Comparison of ENCODE assay signal across 8 mouse cellular contexts in the genomic region with DNA sequence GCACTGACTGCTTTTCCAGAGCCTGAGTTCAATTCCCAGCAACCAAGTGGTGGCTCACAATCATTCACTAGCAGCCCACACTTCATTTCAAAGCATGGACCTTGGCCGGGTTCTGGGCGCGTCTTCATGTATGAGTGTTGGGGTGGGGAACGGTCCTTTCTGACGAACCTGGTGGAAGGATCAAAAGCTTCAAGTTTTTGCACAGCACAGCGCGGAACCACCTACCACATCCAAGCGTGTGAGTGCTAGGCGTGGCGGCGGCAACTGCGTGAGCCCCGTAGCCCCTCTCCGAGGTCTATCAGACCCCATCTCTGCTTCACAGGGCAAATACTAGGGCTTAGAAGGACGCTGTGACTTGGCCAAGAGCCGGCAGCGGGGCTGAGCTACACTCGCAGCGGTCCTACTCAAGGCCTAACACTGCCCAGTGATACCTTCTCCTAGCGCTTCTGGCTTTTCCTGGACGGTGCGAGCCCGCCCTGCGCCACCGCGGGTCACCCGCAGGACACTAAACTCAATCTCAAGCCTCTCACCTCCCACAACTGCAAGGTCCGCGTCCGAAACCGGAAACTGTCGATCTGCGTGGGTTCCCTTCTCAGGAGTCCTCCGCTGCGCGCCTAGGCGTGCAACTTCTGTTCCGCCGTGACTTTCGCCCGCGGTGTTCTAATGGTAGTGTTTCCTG. TPM values are rescaled to one million over a fixed set of nuclear protein-coding genes. Genes with fewer than 3 reads are reported as not detected.
A peak's percentile ranks its signal among the peaks of the same experiment; 100 is the strongest.
DNase-seq lines count a peak whose midpoint lies in the region; ATAC-seq lines count a peak whose summit lies in the region.

No protein-coding gene starts in this region.

- H3K4me1 ChIP-seq in hindbrain, embryonic 15.5 days (replicated peaks), result peaks cover 11% of the 10 kb centered on the region

- no peaks in the 10 kb centered on the region for H3K9me3 ChIP-seq in hindbrain, embryonic 15.5 days

- ATAC-seq in hindbrain, embryonic 15.5 days (ENCODE audit: low FRiP score, low read depth), result peak; percentile 94

- H3K27me3 ChIP-seq in hindbrain, embryonic 15.5 days, result no peaks in the 10 kb centered on the region

- H3K27ac ChIP-seq in hindbrain, embryonic 15.5 days (replicated peaks), result peak overlapping the region; percentile 86

- peaks cover 5% of the 10 kb centered on the region for H3K36me3 ChIP-seq in hindbrain, embryonic 15.5 days

- peak overlapping the region; percentile 61 for H3K4me2 ChIP-seq in hindbrain, embryonic 15.5 days

- H3K9ac ChIP-seq in hindbrain, embryonic 15.5 days, result peak overlapping the region; percentile 88

- under 1% methylated on average over 42 of the region's 42 CpGs for WGBS in hindbrain, embryonic 15.5 days

- DNase-seq in WW6 (ENCODE audit: low read depth, low spot score), result peak; percentile 83
- DNase-seq in cerebellum, postnatal 36 days, result peak; percentile 88 to 94
- peak; percentile 83 to 87 for DNase-seq in frontal cortex, postnatal 36 days (ENCODE audit: low spot score in 2 of 2)
- peak; percentile 84 to 85 for DNase-seq in layer of hippocampus, postnatal 36 days
- peak; percentile 90 for DNase-seq in lung, postnatal 36 days
- peak; percentile 91 for DNase-seq in retina, embryonic 14.5 days (ENCODE audit: low spot score)
- DNase-seq in thymus, postnatal 36 days, result peak; percentile 83 to 86

- H3K4me3 ChIP-seq in hindbrain, embryonic 15.5 days, result peak overlapping the region; percentile 91

RNA-seq across cellular contexts. Expression of a gene that starts 0.5 kb away (rescaled TPM):
- 12.8 and 13.2 TPM in 2 replicates for polyA plus RNA-seq in hindbrain, embryonic 15.5 days (2015; fragmentation: Nextera tagmentation; extraction: Ambion mirVana)
- 10 to 100 TPM; 12.7 to 16.7 TPM for total RNA-seq in layer of hippocampus, postnatal 36 days (2021)

RNA-seq across cellular contexts. Expression of a gene that starts 35.6 kb away (rescaled TPM):
- polyA plus RNA-seq in hindbrain, embryonic 15.5 days (2015; fragmentation: Nextera tagmentation; extraction: Ambion mirVana), result 13.0 and 13.7 TPM in 2 replicates
- 10 to 100 TPM; 42.3 to 48.0 TPM for total RNA-seq in layer of hippocampus, postnatal 36 days (2021)

Comparison
In these comparisons a context has a peak if more than half of its experiments do, and no peak if none do; other contexts are left out.
1. Peak in every context shown above with its lines: DNase-seq, ATAC-seq, H3K4me3 ChIP-seq and H3K27ac ChIP-seq.